Mouse (Mus musculus) neural tube, embryonic 14.5 days (tissue): ENCODE measurements around the gene Rnf152. TPM values are rescaled to one million over a fixed set of nuclear protein-coding genes. Genes with fewer than 3 reads are reported as not detected.

Experiments used
- ATAC-seq: fragments of 200-750 bp; cut with Nextera tagmentation; 2 replicates; pipeline ENCODE4 v1.8.0; 2017; ENCODE audit warnings: low read depth, mild to moderate bottlenecking, moderate TSS enrichment, moderate library complexity
- H3K27ac ChIP-seq: fragments of 300-500 bp; sonication (generic); 2 replicates; pipeline ENCODE4 v1.5.1; 2014; ENCODE audit warnings: low read depth, mild to moderate bottlenecking, control low read depth, low read length, moderate library complexity, mixed read lengths
- H3K27me3 ChIP-seq: fragments of 300-500 bp; sonication (generic); 2 replicates; pipeline ENCODE4 v1.6.1; 2014; ENCODE audit warnings: low read length; ENCODE audit not compliant: control insufficient read depth, insufficient read depth
- H3K36me3 ChIP-seq: fragments of 300-500 bp; sonication (generic); 2 replicates; pipeline ENCODE4 v1.6.1; 2014; ENCODE audit warnings: low read length, mixed read lengths; ENCODE audit not compliant: control insufficient read depth, insufficient read depth
- H3K4me1 ChIP-seq: fragments of 300-500 bp; sonication (generic); 2 replicates; pipeline ENCODE4 v1.6.1; 2014; ENCODE audit warnings: low read length; ENCODE audit not compliant: control insufficient read depth, insufficient read depth
- H3K4me2 ChIP-seq: fragments of 300-500 bp; sonication (generic); 2 replicates; pipeline ENCODE4 v1.6.1; 2014; ENCODE audit warnings: mild to moderate bottlenecking, low read depth, low read length, control low read depth
- H3K4me3 ChIP-seq: fragments of 300-500 bp; sonication (generic); 2 replicates; pipeline ENCODE4 v1.5.1; 2014; ENCODE audit warnings: low read depth, low read length, control low read depth, mixed read lengths
- H3K9ac ChIP-seq: fragments of 300-500 bp; sonication (generic); replicated peaks from 2 replicates; pipeline ENCODE4 v1.6.1; 2014; ENCODE audit warnings: low read depth, mild to moderate bottlenecking, control low read depth, low read length, mixed read lengths
- H3K9me3 ChIP-seq: fragments of 300-500 bp; sonication (generic); 2 replicates; pipeline ENCODE4 v1.6.1; 2016; ENCODE audit warnings: low read length; ENCODE audit not compliant: control insufficient read depth
- WGBS: fragments of 180-500 bp; shearing (Covaris S2); extraction: QIAGEN DNeasy Blood & Tissue Kit; methylation state at CpG from one replicate; pipeline ENCODE4 v1.1.7; 2014; 5-methylcytosine and 5-hydroxymethylcytosine counted together
- polyA plus RNA-seq: library from polyadenylated mRNA; unstranded; fragments of >200 nt; fragmentation: Nextera tagmentation; extraction: Ambion mirVana; gene quantifications from 2 replicates; pipeline ENCODE4 v1.2.1, GENCODE M21; 2014

Rnf152 gene
- polyA plus RNA-seq, 1 experiment from 2014 or later: 37.1 TPM

- no peaks in the 10 kb centered on the region for H3K36me3 ChIP-seq
- H3K4me2 ChIP-seq: peak overlapping the region; percentile 73
- peak; percentile 61 for ATAC-seq
- no peaks in the 10 kb centered on the region for H3K27me3 ChIP-seq
- 3% methylated on average over 30 of the region's 30 CpGs for WGBS
- H3K4me1 ChIP-seq: no peaks in the 10 kb centered on the region; the same call in 1 of the 2 replicates
- H3K9me3 ChIP-seq: no peaks in the 10 kb centered on the region
- H3K4me3 ChIP-seq: peak overlapping the region; percentile 84
- H3K9ac ChIP-seq: peak overlapping the region; percentile 79
- H3K27ac ChIP-seq: peak overlapping the region; percentile 83
Measured at GRCm38 (mm10) chr1:105354901-105355891, 1.3 kb downstream of the Rnf152 start.

GRCm38 (mm10) chr1:105351806-105352205, 4.7 kb downstream of the Rnf152 start:
- H3K4me1 ChIP-seq: no peaks in the 10 kb centered on the region; the same call in 1 of the 2 replicates
- H3K4me3 ChIP-seq: no peak overlapping the region
- 93% methylated on average over 4 of the region's 4 CpGs for WGBS
- no peaks in the 10 kb centered on the region for H3K27me3 ChIP-seq
- H3K9me3 ChIP-seq: no peaks in the 10 kb centered on the region
- no peak overlapping the region for H3K9ac ChIP-seq
- H3K36me3 ChIP-seq: no peaks in the 10 kb centered on the region
- no peak overlapping the region for H3K27ac ChIP-seq
- ATAC-seq: no peak
- no peak overlapping the region for H3K4me2 ChIP-seq

GRCm38 (mm10) chr1:105342305-105342704, 14.2 kb downstream of the Rnf152 start:
- WGBS: 87% methylated on average over 6 of the region's 6 CpGs
- no peak overlapping the region for H3K9ac ChIP-seq
- H3K9me3 ChIP-seq: no peaks in the 10 kb centered on the region
- no peaks in the 10 kb centered on the region for H3K4me1 ChIP-seq
- no peak overlapping the region for H3K27ac ChIP-seq
- no peak for ATAC-seq
- no peaks in the 10 kb centered on the region for H3K27me3 ChIP-seq
- H3K36me3 ChIP-seq: no peaks in the 10 kb centered on the region
- no peak overlapping the region for H3K4me3 ChIP-seq
- H3K4me2 ChIP-seq: no peak overlapping the region

- Histone ChIP-seq H3K27ac (no peak overlapping the region), H3K4me2 (no peak overlapping the region), H3K4me3 (no peak overlapping the region), H3K27me3 (no peaks in the 10 kb centered on the region), H3K9ac (no peak overlapping the region), H3K36me3 (no peaks in the 10 kb centered on the region), H3K9me3 (no peaks in the 10 kb centered on the region), H3K4me1 (no peaks in the 10 kb centered on the region)
- no peak for ATAC-seq
Measured at GRCm38 (mm10) chr1:105340943-105341342, 15.6 kb downstream of the Rnf152 start.

DNA sequence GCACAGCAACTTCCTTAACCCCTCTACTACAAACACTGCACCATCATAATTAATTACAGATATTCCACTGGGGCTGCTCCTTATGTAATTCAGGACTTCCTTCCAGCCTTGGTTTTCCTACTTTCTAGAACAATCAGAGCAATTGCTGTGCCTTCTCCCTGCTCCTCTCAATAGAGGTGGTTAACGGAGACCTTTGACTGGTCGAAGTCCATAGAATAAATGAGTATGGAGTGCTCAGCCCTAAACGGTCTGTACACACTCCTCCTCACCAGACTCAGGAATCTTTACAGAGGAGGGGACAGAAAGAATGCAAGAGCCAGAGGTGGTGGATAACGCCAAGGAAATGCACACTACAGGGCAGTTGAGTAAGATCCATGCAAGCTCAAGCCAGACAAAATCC, 19.1 kb downstream of the Rnf152 start:
- no peak overlapping the region for H3K4me3 ChIP-seq
- no peaks in the 10 kb centered on the region for H3K27me3 ChIP-seq
- no peaks in the 10 kb centered on the region for H3K9me3 ChIP-seq
- no peak overlapping the region for H3K4me2 ChIP-seq
- WGBS: 81% methylated on average over 4 of the region's 4 CpGs
- H3K27ac ChIP-seq: no peak overlapping the region
- ATAC-seq: 0 out of 2 replicates have a peak, but pooled peaks have one; percentile 34
- no peak overlapping the region for H3K9ac ChIP-seq
- no peaks in the 10 kb centered on the region for H3K36me3 ChIP-seq
- no peaks in the 10 kb centered on the region for H3K4me1 ChIP-seq

DNA sequence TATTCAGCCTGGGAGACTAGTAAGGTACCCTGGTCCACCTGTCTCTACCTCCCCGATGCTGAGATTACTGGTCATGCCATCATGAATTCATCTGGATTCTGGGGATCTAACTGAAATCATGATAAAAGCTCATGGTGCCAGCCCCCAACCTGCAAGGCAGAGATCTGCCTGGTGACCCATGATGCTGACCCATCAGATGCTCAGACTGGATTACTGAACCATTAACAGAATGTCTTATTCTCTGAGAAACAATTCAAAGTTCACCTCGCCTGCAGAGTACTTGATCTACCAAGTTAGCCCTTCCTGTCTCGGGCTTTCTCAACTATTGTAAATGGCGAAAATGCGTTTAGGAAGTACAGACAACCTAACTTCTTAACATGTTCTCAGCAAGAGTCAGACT, 20.4 kb downstream of the Rnf152 start:
- no peaks in the 10 kb centered on the region for H3K36me3 ChIP-seq
- H3K9me3 ChIP-seq: no peaks in the 10 kb centered on the region
- no peaks in the 10 kb centered on the region for H3K27me3 ChIP-seq
- 94% methylated on average over 5 of the region's 5 CpGs for WGBS
- no peak overlapping the region for H3K4me3 ChIP-seq
- no peak overlapping the region for H3K4me2 ChIP-seq
- ATAC-seq: no peak
- no peak overlapping the region for H3K27ac ChIP-seq
- H3K9ac ChIP-seq: no peak overlapping the region
- H3K4me1 ChIP-seq: no peaks in the 10 kb centered on the region

- WGBS: 93% methylated on average over 8 of the region's 8 CpGs
- H3K4me1 ChIP-seq: no peaks in the 10 kb centered on the region
- no peak overlapping the region for H3K27ac ChIP-seq
- no peak overlapping the region for H3K9ac ChIP-seq
- ATAC-seq: no peak
- no peaks in the 10 kb centered on the region for H3K36me3 ChIP-seq
- H3K27me3 ChIP-seq: no peaks in the 10 kb centered on the region
- no peak overlapping the region for H3K4me3 ChIP-seq
- H3K9me3 ChIP-seq: no peaks in the 10 kb centered on the region
- H3K4me2 ChIP-seq: no peak overlapping the region
Measured at GRCm38 (mm10) chr1:105332087-105332731, 24.3 kb downstream of the Rnf152 start.

GRCm38 (mm10) chr1:105331605-105332004, 24.9 kb downstream of the Rnf152 start:
- WGBS: 45% methylated on average over 5 of the region's 5 CpGs
- ATAC-seq: no peak
- H3K9me3 ChIP-seq: no peaks in the 10 kb centered on the region
- H3K4me3 ChIP-seq: no peak overlapping the region
- no peaks in the 10 kb centered on the region for H3K27me3 ChIP-seq
- no peak overlapping the region for H3K27ac ChIP-seq
- no peak overlapping the region for H3K4me2 ChIP-seq
- H3K36me3 ChIP-seq: no peaks in the 10 kb centered on the region
- H3K9ac ChIP-seq: no peak overlapping the region
- no peaks in the 10 kb centered on the region for H3K4me1 ChIP-seq
